Mouse (Mus musculus): Measurements from ENCODE around the gene Lasp1. TPM values are rescaled to one million over a fixed set of nuclear protein-coding genes. Genes with fewer than 3 reads are reported as not detected.

The Lasp1 gene
- polyA plus RNA-seq (2012; rRNA removed): 165 and 397 TPM in 2 replicates

DNA sequence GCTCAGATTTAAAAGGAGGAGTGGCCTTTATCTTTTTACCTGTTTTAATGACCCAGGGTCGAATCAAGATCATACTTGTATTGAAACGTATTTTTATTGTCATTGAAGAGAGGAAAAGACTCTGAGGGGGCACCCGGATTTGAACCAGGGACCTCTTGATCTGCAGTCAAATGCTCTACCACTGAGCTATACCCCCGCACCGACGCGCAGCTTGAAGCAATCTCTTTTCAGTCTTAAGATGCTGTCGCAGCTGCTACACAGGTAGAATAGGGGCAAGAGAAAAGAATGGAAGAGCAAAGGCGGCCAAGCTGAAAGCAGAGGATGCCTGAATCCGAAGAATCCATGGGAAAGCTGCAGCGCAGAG lies at the start of gene Lasp1:
Gene Lasp1 (plus strand): TSS at position 219 of the 364 bp plus-strand sequence.
- peak within 1 kb of the TSS; percentile 95 for H3K4me3 ChIP-seq (ENCODE audit: low read depth, low read length)
- H3K27ac ChIP-seq (ENCODE audit: insufficient read depth, low read depth, low read length): peak within 1 kb of the TSS; percentile 99
- 0 out of 2 replicates have a peak, but pooled peaks cover 3% of the 10 kb centered on the region for H3K36me3 ChIP-seq (ENCODE audit: control insufficient read depth, insufficient read depth, low read length)
- under 1% methylated on average over 11 of the region's 11 CpGs for WGBS
- H3K4me1 ChIP-seq (ENCODE audit: control insufficient read depth, insufficient read depth, insufficient read length, low read length): peaks cover 20% of the 10 kb centered on the region; the same call in 1 of the 2 replicates
- H3K27me3 ChIP-seq (ENCODE audit: control insufficient read depth, insufficient read depth, low read length): no peaks in the 10 kb centered on the region
- no peak for TF ChIP-seq POLR2A (IDR thresholded peaks at IDR 0.05; ENCODE audit: low read depth, low read length)
- TF ChIP-seq CTCF (IDR thresholded peaks at IDR 0.05; ENCODE audit: extremely low read depth, insufficient read length, insufficient replicate concordance, low read depth, low read length): no peak

DNA sequence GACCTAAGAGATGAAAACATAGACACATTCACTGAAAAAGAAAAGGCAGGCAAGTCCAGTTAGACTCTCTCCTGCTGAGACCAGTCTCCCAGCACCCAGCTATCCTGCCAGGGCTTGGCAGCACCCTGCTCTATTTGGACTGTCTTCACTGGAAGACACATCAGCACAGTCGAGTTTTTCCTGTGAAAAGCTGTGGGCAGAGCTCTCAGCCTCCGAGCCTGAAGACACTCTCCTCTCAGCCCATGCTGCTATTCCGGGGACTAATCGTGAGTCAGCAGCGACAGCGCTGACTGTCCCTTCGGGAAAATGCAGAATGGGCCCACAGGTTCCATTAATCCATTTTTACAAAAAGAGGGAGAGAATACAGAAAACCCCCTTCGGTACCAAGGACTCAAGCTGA lies 45.5 kb upstream of the Lasp1 start:
- no peaks in the 10 kb centered on the region for H3K27me3 ChIP-seq (ENCODE audit: control insufficient read depth, insufficient read depth, low read length)
- TF ChIP-seq POLR2A (IDR thresholded peaks at IDR 0.05; ENCODE audit: low read depth, low read length) (no peak), CTCF (IDR thresholded peaks at IDR 0.05; ENCODE audit: extremely low read depth, insufficient read length, insufficient replicate concordance, low read depth, low read length) (no peak)
- peaks cover 52% of the 10 kb centered on the region for H3K36me3 ChIP-seq (ENCODE audit: control insufficient read depth, insufficient read depth, low read length)
- 95% methylated on average over 8 of the region's 8 CpGs for WGBS
- H3K4me1 ChIP-seq (ENCODE audit: control insufficient read depth, insufficient read depth, insufficient read length, low read length): no peaks in the 10 kb centered on the region
- no peak overlapping the region for H3K27ac ChIP-seq (ENCODE audit: insufficient read depth, low read depth, low read length)
- H3K4me3 ChIP-seq (ENCODE audit: low read depth, low read length): no peak overlapping the region

DNA sequence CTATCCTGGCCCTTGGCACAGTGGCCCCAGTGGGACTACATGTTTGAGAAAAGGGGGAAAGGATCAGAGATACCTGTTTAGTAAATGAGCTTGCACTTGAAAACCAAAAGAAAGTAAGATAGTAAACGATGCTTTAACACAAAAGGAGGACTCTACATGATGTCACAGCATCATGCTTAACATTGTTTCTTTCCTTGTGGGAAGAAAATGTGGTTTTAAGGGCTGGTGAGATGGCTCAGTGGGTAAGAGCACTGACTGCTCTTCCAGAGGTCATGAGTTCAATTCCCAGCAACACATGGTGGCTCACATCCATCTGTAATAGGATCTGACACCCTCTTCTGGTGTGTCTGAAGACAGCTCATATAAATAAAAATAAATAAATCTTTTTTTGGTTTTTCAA lies 40.7 kb upstream of the Lasp1 start:
- Histone ChIP-seq H3K27me3 (ENCODE audit: control insufficient read depth, insufficient read depth, low read length) (no peaks in the 10 kb centered on the region), H3K4me1 (ENCODE audit: control insufficient read depth, insufficient read depth, insufficient read length, low read length) (no peaks in the 10 kb centered on the region), H3K36me3 (ENCODE audit: control insufficient read depth, insufficient read depth, low read length) (peaks cover 41% of the 10 kb centered on the region), H3K27ac (ENCODE audit: insufficient read depth, low read depth, low read length) (no peak overlapping the region), H3K4me3 (ENCODE audit: low read depth, low read length) (no peak overlapping the region)
- 92% methylated on average over 1 of the region's 1 CpGs for WGBS
- TF ChIP-seq CTCF (IDR thresholded peaks at IDR 0.05; ENCODE audit: extremely low read depth, insufficient read length, insufficient replicate concordance, low read depth, low read length) (no peak), POLR2A (IDR thresholded peaks at IDR 0.05; ENCODE audit: low read depth, low read length) (no peak)

DNA sequence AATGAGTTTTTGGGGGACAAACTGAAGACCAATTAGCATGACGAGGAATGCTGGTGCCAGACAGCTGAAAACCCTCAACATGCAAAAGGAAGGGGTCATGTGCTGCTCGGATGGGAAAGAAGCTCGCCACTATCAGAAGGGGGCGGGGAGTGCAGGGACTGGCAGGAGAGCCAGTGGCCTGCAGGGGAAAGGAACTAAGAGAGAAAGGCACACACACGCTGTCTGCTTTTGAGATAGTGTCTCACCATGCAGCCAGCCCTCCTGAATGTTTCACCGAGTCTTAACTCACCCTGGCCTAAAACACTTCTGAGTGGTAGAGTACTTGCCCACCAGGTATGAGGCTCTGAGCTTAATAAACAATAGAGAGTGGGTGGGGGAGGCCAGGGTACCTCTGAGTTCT lies 39.9 kb upstream of the Lasp1 start:
- Histone ChIP-seq H3K27me3 (ENCODE audit: control insufficient read depth, insufficient read depth, low read length) (no peaks in the 10 kb centered on the region), H3K4me1 (ENCODE audit: control insufficient read depth, insufficient read depth, insufficient read length, low read length) (no peaks in the 10 kb centered on the region), H3K4me3 (ENCODE audit: low read depth, low read length) (no peak overlapping the region), H3K27ac (ENCODE audit: insufficient read depth, low read depth, low read length) (no peak overlapping the region), H3K36me3 (ENCODE audit: control insufficient read depth, insufficient read depth, low read length) (peaks cover 36% of the 10 kb centered on the region)
- WGBS: 85% methylated on average over 6 of the region's 6 CpGs
- TF ChIP-seq POLR2A (IDR thresholded peaks at IDR 0.05; ENCODE audit: low read depth, low read length): no peak
- TF ChIP-seq CTCF (IDR thresholded peaks at IDR 0.05; ENCODE audit: extremely low read depth, insufficient read length, insufficient replicate concordance, low read depth, low read length): no peak

DNA sequence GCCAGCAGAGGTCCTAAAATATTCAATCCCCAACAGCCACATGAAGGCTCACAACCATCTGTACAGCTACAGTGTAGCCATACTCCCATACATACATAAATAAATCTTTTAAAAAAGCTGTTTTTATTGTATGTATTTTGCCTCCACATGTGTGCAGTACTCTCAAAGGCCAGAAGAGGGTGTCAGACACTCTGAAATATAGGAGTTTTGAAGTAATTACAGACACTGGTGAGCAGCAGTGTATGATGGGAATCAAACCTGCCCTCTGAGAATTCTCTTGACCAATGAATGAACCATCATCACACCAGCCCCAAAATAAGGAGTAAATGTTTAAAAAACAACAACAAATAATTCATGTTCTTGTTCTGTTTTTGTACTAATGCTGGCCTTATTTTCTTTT lies 37.2 kb upstream of the Lasp1 start:
- Histone ChIP-seq H3K4me3 (ENCODE audit: low read depth, low read length) (no peak overlapping the region), H3K4me1 (ENCODE audit: control insufficient read depth, insufficient read depth, insufficient read length, low read length) (peaks cover 6% of the 10 kb centered on the region), H3K27ac (ENCODE audit: insufficient read depth, low read depth, low read length) (no peak overlapping the region), H3K36me3 (ENCODE audit: control insufficient read depth, insufficient read depth, low read length) (peaks cover 28% of the 10 kb centered on the region), H3K27me3 (ENCODE audit: control insufficient read depth, insufficient read depth, low read length) (no peaks in the 10 kb centered on the region)
- TF ChIP-seq POLR2A (IDR thresholded peaks at IDR 0.05; ENCODE audit: low read depth, low read length): no peak

DNA sequence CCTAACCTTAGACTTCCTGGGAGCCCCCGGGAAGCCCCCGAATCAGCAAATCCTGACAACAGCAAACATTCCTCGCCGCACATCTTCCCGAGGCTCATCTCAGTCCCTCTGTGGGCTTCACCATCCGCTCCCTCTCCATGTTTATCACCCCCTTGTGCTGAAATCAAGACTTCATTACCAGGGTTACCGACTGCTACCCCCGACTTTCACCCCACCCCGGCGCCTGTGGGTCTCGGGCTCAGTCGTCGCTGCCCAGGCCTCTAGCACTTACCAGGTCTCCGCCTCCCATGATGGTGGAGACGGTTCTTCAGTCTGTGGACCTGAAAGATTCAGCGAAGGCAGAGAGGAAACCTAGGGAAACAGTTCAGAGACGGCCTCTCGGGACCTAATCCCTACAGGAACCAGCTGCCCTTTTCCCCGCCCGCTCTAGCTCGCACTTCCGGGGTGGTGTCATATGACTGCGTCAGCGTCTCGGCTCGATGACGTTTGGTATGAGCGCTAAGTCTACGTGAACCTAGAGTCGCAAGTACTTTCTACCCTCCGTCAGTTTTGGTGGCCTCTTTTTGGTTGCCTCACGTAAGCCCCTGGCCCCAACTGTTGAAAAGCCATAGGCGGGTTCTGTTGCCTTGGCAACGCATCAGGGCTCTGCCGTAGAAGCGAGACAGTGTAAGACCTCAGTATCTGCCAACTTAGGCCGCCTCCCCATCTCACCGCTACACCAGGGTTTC lies 32.5 kb upstream of the Lasp1 start, which contains the start of gene Cwc25:
Gene Cwc25 (minus strand): TSS at position 403 of the 728 bp plus-strand sequence.
- peaks cover 6% of the 10 kb centered on the region for H3K4me1 ChIP-seq (ENCODE audit: control insufficient read depth, insufficient read depth, insufficient read length, low read length)
- TF ChIP-seq POLR2A (IDR thresholded peaks at IDR 0.05; ENCODE audit: low read depth, low read length) (peak; percentile 79), CTCF (IDR thresholded peaks at IDR 0.05; ENCODE audit: extremely low read depth, insufficient read length, insufficient replicate concordance, low read depth, low read length) (no peak)
- under 1% methylated on average over 38 of the region's 38 CpGs for WGBS
- H3K27me3 ChIP-seq (ENCODE audit: control insufficient read depth, insufficient read depth, low read length): no peaks in the 10 kb centered on the region
- H3K4me3 ChIP-seq (ENCODE audit: low read depth, low read length): peak within 1 kb of the TSS; percentile 95
- peaks cover 16% of the 10 kb centered on the region for H3K36me3 ChIP-seq (ENCODE audit: control insufficient read depth, insufficient read depth, low read length)
- H3K27ac ChIP-seq (ENCODE audit: insufficient read depth, low read depth, low read length): peak within 1 kb of the TSS; percentile 85

DNA sequence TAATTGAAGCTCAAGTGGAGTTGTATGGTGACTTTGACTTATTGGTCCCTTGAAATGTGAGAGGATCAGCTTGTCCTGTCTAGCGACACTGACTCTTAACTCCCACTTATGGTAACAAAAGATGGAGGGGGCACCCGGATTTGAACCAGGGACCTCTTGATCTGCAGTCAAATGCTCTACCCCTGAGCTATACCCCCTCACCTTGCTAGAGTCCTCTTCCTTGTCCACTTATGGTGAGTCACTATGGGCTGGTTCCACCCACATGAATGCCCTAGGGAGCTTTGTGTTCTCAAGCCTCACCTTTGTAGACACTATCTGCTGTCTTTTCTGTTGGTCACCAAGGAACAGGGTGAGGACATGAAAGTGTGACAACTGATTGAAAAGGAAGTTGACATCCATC lies 29.1 kb upstream of the Lasp1 start:
- H3K4me1 ChIP-seq (ENCODE audit: control insufficient read depth, insufficient read depth, insufficient read length, low read length): peaks cover 6% of the 10 kb centered on the region
- no peaks in the 10 kb centered on the region for H3K27me3 ChIP-seq (ENCODE audit: control insufficient read depth, insufficient read depth, low read length)
- H3K27ac ChIP-seq (ENCODE audit: insufficient read depth, low read depth, low read length): no peak overlapping the region
- H3K4me3 ChIP-seq (ENCODE audit: low read depth, low read length): no peak overlapping the region
- TF ChIP-seq CTCF (IDR thresholded peaks at IDR 0.05; ENCODE audit: extremely low read depth, insufficient read length, insufficient replicate concordance, low read depth, low read length) (no peak), POLR2A (IDR thresholded peaks at IDR 0.05; ENCODE audit: low read depth, low read length) (no peak)
- 13% methylated on average over 2 of the region's 2 CpGs for WGBS
- no peaks in the 10 kb centered on the region for H3K36me3 ChIP-seq (ENCODE audit: control insufficient read depth, insufficient read depth, low read length)

Data from small intestine, adult 2 months (tissue).